Mouse (Mus musculus): ENCODE data around the gene Aup1.

DNA sequence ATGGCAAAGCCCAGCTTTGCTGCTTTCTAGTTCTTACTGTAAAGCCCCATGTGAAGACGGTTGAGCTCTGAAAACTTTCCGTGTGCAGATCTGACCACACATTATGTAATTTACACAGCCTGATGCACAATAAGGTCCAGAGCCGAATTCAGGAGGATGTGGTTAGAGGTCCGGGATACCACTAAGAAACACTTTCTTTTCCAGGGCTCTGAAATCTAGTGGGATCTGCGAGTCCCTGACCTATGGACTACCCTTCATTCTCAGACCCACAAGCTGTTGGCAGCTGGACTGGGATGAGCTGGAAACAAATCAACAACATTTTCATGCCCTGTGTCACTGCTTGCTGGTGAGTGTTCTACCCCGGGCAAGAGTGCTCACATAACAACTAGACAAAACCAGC is 48.2 kb upstream of the Aup1 start:
- TF ChIP-seq CTCF (IDR thresholded peaks at IDR 0.05; ENCODE audit: low read depth) (no peak), EP300 (IDR thresholded peaks at IDR 0.05; ENCODE audit: low read depth) (no peak)
